Mouse (Mus musculus): Measurements from ENCODE around the gene Fbln5.

DNA sequence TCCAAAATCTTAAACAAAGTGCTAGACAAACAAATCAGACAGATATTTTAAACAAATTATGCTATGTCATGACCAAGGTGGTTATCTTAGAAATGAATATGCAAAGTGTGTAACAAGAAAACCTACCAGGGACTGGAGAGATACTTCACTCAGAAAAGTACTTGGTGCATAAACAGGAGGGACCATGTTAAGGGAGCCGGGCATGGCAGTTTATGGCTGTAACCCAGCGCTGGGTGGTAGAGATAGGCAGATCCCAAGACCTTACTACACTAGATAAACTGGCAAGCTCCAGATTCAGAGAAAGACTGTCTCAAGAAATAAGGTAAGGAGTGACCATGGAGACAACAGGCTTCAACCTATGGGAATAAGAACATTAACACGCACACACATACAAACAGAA, 29.1 kb downstream of the Fbln5 start:
- no peak for TF ChIP-seq GATA1 (IDR thresholded peaks at IDR 0.05; ENCODE audit: low read length)
- TF ChIP-seq TAL1 (IDR thresholded peaks at IDR 0.05; ENCODE audit: low read length): no peak

All from erythroblast, embryonic 14.5 days (primary cell).